Mouse (Mus musculus): ENCODE measurements around the gene Shroom1.
A peak's percentile ranks its signal among the peaks of the same experiment; 100 is the strongest.
"Not testable (repeated sequence)": the region's sequence is repeated elsewhere in the genome, so short reads cannot be mapped to it uniquely, and the experiment has no call there.

The Shroom1 gene

DNA sequence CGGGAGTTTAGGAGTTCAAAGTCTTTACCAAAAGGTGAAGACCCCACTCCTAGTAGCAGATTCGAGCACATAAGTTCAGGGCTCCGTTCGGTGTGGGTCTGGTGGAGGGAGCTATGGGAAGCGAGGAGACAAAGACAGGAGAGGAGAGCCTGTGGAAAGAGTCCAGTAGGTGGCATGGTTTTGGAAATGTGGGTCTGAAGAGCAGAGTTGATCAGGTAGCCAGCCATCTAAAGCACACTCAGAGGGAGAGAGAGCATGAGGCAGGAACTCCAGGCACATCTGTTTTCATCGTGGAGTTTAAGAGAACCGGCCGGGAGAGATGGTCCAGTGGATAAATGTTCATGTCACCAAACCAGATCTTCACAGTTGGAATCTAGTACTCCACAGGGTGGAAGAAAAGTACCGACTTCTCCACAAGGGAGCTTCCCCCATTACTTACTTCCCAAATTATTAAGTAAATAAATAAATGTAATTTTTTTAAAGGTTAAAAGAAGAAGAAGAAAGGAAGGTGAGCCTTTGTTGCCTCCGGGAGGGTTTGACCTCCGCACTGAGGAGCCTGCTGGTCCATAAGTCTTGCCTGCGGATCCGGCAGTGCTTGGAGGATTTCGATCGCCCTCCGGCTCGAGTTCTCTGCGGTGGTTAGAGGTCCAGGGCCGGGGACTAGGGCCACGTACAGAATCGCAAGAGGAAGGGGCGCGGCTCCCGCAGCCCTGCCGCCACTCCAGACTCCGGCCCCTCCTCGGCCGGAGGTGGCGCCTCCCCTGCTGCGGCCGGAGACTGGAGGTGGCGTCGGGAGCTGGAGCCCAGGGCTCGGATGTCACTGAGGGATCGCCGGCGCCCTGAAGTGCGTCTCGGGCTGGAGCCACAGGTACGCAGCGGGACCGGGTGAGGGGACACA lies at the start of gene Shroom1, which contains the start of gene Gm10447:
Shroom1 (plus strand) TSS at position 732 of the 898 bp plus-strand sequence.
Gm10447 (minus strand) TSS at position 637 of the 898 bp plus-strand sequence.
- no peak for DNase-seq

DNA sequence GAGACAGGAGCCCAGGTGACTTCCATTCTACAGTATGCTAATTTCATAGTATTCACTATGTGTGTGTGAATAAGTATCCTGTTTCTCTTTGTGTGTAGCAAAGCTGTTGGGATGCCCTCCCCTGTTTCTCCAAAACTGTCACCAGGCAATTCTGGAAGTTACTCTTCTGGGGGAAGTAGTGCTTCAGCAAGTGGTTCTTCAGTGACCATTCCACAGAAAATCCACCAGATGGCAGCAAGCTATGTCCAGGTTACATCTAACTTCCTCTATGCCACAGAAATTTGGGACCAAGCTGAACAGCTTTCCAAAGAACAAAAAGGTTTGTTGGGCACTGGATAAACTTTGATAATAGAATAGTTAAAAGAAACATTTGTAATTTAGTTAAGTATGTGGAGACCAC lies 45.3 kb upstream of the Shroom1 start:
- no peak for DNase-seq

DNA sequence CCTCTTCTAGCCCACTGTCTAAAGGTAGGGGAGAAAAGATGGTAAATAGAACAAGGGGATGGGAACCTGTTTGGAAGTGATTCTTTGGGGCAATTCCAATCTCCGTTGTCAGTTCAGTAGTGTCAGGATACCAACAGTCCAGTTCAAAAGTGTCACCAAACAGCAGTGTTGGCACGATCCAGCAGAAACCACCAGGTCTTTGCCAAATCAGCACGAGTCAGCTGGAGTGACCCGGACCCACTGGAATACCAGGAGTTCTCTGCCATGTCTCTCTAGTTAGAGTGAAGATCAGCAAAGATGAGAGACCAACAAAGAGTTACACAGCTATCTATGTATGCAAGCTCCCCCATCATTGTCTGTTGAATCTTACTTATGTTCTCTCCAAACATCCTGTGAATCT lies 43.1 kb upstream of the Shroom1 start:
- DNase-seq: no peak

DNA sequence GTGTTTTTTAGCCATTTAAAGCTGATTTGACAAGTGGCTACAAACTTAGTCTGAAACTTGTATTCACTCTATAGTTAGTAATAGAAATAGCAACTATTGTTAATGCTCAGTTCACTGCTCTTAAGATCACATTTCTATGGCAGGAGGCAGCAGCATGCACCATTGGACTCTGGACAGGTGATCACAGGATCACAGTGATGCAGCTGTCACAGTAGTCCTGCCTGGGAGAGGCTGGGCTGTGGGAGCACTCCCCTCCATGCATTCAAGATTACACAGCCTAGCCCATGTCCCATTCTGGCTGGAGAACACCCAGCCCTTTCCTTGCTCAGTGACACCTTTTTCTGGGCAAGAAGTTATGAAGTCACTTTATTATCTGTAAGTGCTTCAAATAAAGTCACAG lies 39.0 kb upstream of the Shroom1 start:
- no peak for DNase-seq

DNA sequence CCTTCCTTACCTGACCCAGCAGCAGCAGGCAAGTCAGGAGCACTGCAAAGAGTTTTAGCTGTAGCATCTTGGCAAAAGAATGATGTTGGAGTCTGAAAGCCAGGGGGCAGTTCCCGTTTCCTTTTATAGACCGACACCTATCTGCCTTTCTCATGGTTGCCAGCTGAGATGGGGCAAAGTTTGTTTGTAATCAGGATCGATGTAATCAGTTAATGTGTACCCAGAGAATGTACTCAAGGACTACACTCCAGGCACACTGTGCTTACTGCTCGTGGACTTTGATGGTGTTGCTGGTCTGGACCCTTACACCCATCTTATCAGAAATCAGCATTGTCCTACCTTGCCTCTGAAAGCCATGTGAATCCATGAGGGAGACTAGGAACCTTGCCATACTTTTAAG lies 34.0 kb upstream of the Shroom1 start, which contains the start of gene Leap2:
Leap2 (minus strand) TSS at position 135 of the 400 bp plus-strand sequence.
- DNase-seq: no peak

DNA sequence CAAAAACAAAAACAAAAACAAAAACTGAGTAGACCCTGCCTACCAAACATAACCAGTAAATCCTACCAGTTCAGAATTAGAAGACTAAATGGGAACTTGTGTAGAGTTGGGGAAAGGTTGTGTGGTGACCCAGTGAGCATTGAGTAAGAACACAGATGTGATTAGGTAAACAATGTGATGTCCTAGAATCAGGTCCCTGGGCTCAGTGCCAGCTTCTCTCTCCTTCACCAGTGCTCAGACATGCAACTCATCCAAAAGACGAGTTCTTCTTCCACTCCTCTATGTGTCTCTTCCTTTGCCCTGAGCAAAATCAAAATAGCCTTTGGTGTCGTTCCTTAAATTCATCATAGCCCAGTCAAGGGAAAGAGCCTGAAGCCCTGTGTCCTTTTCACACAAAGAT lies 32.2 kb upstream of the Shroom1 start:
- no peak for DNase-seq

DNA sequence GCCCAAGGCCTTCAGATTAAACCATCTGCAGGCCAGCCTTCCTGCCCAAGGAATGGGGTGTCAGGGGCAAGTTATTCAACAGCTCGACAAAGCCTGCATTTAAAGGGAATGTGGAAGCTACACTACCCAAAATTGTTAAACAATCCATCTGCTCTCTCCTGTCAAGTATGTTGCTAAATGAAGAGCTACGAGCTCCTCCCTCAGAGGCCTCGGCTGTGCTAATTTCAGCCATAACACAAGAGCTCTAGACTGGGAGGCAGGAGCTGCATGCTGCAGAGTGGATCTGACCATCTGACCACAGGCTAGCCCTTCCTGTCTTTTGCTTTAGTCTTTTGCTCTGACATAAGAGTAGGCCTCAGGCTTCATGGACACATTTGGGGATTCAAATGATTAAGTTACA lies 31.8 kb upstream of the Shroom1 start:
- no peak for DNase-seq

DNA sequence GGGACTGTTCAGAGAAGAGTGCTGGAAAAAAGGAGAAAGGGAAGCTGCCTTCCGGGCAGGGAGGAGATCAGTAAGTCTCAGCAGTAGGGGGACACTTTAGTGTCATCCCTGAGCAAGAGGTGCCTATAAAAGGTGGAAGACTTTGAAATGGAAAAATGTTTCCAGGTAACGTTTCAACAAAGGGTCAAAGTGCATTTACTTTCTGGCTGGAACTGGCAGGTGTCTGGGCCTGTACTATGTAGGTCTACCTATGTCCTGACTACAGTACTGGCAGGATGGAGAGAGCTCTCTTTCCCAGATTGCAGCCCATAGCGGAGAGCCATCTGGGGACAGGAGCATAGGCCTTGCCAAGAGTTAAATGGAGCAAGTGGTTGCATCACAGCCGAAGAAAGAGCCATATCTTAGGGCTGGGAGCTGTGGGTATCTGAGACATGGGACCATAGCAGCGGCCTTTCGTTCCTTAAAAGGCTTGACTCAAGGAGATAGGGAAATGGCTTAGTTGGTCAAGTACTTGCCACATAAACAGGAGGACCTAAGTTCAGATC lies 31.2 kb upstream of the Shroom1 start:
- DNase-seq: no peak

DNA sequence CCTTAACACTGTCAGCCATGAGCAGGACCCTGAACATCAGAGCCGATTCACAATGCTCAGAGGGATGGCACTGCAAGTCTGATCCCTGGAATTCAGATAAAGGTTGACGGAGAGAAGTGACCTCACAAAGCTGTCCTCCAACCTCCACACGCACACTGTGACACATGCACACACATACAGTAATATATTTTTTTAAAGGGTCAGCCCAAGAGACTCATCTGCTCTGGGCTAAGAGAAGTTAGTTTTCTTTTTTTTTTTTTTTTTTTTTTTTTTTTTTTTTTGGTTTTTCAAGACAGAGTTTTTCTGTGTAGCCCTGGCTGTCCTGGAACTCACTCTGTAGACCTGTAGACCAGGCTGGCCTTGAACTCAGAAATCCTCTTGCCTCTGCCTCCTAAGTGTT lies 30.1 kb upstream of the Shroom1 start:
- not testable (repeated sequence) for DNase-seq

DNA sequence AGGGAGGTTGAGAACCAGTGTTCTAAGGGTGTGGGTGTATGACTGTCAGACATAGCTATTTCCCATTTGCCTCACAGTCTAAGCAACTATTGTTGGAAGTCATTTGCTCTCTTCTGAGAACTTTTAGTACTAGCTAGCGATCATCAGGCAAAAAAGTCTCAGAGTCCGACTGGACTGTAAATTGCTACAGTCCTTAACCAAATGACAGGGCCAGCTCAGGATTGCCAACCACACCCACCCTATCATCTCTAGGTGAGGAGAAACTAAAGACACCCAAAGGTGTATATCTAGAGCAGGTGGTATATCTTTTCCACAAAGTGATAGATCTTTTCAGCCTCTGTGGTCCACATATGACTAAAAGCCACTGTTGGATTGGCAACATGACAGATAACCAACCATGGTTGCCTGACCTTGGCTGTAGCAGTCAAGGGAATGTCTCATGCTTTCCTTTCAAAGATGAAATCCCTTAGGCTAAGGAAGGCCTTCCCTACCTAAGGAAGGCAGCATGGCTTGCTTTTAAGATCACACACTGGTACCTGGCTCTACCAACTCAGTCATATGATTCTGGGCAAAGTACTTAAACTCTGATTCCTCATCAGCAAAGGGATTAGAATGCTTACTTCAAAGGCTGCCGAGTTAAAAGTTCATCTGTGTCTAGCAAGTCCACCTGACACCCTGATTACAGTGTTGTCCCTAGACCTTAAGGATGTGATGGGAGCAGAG lies 28.9 kb upstream of the Shroom1 start:
- DNase-seq: no peak

DNA sequence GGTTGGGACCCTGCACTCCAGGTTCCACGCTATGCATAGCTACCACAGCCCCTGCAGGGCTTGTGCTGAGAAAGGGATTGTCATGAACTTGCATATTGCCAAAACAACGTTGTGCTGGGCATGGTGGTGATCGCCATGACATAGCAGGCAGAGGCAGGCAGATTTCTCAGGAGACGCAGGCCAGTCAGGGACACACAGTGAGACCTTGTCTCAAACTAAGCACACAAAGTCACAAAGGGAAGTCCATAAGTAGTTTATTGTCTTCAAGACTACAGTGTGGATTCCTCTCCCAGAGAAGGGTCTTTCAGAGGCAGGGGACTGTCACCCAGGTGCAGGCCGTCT lies 28.3 kb upstream of the Shroom1 start:
- no peak for DNase-seq

DNA sequence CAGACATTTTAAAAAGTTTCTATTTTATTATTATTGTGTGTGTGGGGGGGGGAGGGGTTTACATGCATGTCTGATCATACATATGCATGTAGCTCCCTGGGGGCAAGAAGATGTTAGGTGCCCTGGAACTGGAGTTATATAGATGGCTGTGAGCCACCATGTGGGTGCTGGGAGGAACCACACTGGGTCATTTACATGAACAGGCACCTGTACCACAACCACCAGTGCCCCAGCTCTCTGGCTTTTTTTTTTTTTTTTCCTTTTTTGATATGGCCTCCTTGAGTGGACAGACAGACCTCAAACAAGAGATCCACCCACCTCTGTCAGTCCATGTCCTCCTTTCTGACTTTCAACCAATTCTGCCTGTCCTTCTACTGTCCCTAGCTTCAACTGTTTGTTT lies 27.8 kb upstream of the Shroom1 start:
- DNase-seq: no peak

DNA sequence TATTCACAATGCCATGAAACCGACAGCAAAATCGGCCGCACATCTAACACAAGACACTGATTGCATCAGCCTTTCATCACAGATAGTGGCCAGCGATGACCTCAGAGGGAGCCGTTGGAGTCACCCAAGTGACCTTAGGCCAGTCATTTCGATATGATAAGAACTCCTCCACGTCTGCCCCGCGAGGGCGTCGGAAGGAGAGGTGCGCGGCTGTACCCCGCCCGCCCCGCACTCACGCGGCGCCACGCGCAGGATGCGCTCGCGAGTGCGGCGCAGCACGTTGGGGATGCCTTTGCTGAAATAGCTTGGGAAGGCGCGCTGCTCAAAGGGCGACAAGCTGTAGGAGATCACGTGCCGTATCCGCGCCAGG lies 26.7 kb upstream of the Shroom1 start:
- no peak for DNase-seq

DNA sequence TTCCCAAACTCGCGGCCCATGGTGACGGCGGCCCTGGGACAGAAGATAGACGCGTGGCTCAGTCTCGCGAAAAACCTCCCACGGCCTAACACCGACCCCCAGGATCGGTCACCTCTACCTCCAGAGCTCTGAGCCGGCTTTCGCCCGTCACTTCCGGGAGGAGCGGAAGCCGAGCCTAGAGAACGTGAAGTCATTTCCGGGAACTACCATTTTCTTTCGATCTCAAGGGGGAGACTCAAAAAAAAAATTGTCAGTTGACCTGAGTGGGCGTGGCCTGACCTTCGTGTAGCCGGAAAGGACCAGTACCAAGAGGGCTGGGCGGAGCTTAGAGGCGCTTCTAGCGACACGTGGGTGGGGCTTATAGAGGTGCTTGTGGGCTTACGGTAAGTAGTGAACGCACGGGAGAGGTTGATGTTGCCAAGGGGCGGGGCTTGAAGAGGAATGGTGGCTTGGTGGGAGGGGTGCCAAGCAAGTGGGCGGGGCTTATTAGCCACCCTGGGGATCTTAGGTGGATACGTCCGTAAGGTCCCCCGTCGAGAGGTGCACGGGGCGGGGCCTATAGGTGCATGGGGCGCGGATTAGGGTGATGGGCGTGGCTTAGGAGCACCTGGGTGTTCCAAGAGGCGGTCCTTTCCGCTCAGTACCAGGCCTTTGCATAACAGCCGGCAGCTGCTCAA lies 26.2 kb upstream of the Shroom1 start, which contains the start of the genes Uqcrq and Gdf9:
Uqcrq (minus strand) TSS at position 162 of the 677 bp plus-strand sequence.
Gdf9 (plus strand) TSS at position 354 of the 677 bp plus-strand sequence.
- peak; percentile 99 to 100 for DNase-seq

DNA sequence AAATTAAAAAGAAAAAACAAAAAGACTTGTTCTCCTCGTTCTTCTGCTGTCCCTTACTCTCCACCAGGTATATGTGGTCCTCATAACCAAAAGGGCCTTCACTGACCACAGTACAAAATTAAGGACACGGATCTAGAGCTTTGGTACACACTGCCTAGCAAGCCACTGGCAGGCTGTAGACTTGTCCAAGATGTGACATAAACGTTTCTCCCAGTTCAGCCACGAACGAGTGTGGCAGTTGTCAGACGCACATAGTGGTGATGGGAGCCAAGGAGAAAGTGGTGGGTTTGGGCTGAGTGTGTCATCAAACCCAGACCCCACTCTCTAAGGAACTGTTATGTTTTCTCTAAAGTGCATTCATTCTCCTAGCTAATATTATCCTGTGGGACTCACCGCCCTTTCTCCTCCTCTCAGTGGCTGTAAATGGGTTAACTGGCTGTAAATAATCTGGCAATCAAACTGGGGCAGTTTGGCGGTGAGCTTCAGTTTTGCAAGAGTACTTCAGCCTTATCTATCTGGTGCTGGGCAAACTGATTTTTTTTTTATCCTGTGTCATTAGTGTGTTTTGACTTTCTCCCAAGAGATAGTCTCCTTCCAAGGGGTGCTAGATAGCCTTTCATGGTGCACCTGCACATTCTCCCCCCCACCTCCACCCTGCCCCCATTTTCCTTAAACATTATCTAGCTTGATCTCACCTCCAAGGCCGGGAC lies 25.5 kb upstream of the Shroom1 start:
- no peak for DNase-seq

DNA sequence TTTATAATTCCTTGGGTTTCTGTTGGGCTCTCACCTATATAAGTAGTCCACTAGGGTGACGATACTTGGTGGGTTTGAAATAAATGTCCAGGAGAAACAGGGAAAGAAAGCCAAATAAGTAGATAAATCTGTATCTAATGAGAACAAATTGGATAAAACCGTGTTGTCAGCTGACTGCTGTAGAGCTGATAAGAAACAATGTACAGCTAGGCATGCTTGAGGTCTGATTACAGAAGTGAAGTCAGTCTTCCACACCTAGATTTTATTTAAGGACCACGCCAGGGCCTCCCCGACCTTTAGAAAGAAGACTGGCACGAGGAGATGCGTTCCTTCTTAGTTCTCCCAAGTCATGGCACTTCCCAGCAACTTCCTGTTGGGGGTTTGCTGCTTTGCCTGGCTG lies 23.9 kb upstream of the Shroom1 start:
- no peak for DNase-seq

DNA sequence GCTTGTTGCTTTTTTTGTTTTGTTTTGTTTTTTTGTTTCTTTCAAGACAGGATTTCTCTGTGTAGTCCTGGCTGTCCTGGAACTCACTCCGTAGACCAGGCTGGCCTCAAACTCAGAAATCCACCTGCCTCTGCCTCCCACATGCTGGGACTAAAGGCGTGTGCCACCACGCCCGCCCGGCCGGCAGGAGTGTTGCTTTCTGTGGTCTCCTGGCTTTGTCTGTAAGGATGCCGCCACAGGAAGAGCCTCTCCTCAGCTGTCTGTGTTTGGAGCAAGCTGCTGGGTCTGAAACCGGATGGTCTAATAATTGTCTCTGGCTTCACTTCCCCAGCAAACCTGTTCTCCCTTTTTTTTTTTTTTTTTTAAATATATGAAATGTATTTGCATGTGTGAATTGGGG lies 21.5 kb upstream of the Shroom1 start:
- DNase-seq: no peak

DNA sequence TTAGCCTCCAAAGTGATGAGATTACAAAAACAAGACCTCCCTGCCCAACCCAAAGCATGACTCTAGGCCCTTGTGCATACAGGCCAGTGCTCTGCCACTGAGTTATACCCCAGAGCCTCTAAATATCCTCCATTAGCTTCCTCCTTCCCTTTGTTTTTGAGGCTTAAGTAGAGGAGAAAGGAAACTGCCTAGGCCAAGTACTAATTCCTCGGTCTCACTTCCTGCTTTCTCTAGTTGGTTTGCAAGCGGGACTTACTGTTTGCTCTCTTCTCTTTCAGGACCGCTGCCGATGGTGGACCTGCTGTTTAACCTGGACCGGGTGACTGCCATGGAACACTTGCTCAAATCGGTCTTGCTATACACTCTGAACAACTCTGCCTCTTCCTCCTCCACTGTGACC lies 20.7 kb upstream of the Shroom1 start:
- no peak for DNase-seq

DNA sequence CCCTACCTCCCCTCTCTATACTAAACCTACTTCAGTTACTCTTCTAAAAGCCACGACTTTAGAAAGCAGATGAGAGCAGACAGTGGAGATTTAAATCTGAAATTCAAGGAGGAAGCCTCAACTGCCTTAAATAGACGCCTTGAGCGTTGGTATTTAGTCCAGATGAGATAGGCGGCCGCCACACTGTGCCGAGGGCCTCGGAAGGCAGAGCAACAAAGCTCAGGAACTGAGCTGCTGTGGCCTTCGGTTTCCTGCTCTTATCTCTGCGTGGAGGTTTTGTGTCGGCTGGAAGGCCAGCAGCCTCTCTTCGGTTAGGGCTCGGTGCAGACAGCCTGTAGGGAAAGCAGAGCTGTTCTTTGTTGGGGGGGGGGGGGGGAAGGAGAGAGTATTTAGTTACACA lies 15.1 kb upstream of the Shroom1 start:
- DNase-seq: peak in 1 of 2 experiments; percentile 13

DNA sequence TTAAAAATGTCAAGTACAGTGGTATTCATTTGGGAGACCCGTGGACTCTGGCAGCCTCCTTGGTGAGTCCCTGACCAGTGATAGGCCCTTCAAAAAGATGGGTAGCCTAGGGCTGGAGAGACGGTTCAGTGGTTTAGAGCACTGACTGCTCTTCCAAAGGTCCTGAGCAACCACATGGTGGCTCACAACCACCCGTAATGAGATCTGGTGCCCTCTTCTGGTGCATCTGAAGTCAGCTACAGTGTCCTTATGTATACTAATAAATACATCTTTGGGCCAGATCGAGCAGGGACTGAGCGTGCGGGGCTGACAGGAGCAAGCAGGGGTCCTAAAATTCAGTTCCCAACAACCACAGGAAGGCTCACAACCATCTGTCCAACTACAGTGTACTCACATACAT lies 13.1 kb upstream of the Shroom1 start:
- peak in 1 of 2 experiments; percentile 29 for DNase-seq

DNA sequence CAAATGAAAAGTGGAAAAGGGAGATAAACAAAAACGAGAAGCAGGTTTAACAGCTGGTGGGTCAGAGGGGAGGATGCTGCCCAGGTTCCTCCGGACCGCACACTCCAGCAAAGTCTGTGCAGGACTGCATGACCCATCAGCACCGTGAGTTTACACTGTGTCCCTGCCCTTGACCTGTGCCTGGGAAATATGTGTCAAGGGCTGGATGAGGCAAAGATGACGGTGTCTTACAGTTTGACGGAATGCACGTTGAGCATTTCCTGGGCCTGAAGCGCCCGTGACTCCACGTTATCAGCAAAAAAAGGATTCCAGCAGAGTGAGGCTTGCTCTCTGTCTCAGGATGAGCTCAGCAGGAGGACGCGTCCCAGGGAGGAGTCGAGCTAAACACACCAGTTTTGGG lies 11.4 kb upstream of the Shroom1 start:
- DNase-seq: no peak

DNA sequence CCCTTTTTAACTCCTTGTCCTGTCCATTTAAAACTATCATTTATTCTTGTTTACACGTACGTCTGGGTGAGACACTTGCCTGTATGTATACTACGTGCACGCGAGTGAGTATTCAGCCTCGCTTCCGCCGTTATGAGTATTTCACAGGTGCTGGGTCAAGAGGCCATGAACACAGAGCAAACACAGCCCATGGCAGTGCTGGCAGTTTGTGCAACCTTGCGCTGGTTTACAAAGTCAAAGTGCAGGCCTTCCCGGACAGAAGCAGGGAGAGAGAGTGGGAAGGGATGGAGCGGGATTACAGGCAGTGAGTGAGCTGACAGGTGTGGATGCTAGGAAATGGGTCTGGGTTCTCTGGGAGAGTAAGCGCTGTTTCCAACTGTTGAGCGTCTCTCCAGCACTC lies 10.8 kb upstream of the Shroom1 start:
- DNase-seq: no peak
